Mouse (Mus musculus) lung, adult 2 months (tissue): Measurements from ENCODE around the gene Pigt. TPM values are rescaled to one million over a fixed set of nuclear protein-coding genes. Genes with fewer than 3 reads are reported as not detected.
A peak's percentile ranks its signal among the peaks of the same experiment; 100 is the strongest.

Experiments used
- DNase-seq: peaks from one replicate; pipeline ENCODE4 v3.0.0; 2022
- H3K4me1 ChIP-seq: fragments of 200-500 bp; 2 replicates; pipeline ENCODE4 v1.6.1; 2011; ENCODE audit warnings: low read length; ENCODE audit not compliant: control insufficient read depth, insufficient read depth
- H3K4me3 ChIP-seq: fragments of 200-500 bp; replicated peaks from 2 replicates; pipeline ENCODE3; 2011; ENCODE audit warnings: low read depth, mild to moderate bottlenecking, control low read depth, low read length; ENCODE audit errors: extremely low read depth
- CTCF ChIP-seq: fragments of 200-500 bp; IDR thresholded peaks from 2 replicates; pipeline ENCODE4 v1.5.1; 2011; ENCODE audit warnings: mild to moderate bottlenecking, low read length, control low read depth; ENCODE audit not compliant: insufficient read depth
- POLR2A ChIP-seq: fragments of 200-500 bp; IDR thresholded peaks from 2 replicates; pipeline ENCODE4 v1.6.1; 2011; ENCODE audit warnings: low read depth, mild to moderate bottlenecking, control low read depth, low read length, borderline replicate concordance; ENCODE audit errors: extremely low read depth
- WGBS: fragments of 180-500 bp; shearing (Covaris S2); methylation state at CpG from one replicate; pipeline ENCODE4 v1.1.7; 2018; 5-methylcytosine and 5-hydroxymethylcytosine counted together
- polyA plus RNA-seq: library from polyadenylated mRNA; depleted of rRNA; stranded (reverse); fragments of >200 nt; gene quantifications from 2 replicates; pipeline ENCODE4 v1.2.3, GENCODE M21; 2012

The Pigt gene
- polyA plus RNA-seq, 1 experiment = 104 TPM

DNA sequence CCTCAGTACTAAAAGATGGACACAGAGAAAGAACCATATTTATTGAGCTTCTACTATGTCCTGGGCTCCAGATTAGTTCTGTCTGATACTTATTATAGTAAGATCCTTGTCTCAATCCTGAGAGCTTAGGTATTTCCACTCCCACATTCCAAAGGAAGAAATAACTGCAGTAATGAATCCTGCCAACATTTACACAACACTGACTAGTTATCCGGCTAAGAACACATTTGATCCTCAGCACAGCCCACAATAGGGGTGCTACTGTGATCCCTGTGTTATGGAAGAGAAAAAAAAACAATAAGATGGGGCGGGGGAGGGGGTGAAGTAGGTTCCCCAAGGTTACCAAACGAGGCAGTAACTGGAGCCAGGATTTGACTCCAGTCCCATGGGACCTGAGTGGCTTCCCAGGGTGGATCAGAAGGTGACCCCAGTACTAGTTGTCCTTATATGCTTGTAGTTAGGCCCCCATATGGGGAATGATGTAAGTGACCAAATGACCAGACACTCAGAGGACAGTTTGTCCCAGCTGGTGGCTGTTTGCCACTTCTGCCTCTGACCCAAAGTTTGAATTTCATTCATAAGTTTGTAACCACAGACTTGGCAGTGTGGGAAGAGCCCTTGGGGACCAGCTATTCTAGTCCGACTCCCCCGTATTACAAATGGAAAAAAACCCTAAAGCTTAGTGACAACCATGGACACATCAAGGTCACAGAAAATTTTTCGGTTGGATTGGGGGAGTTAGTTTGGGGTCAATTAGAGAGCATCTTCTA is 41.7 kb upstream of the Pigt start:
- WGBS = 51% methylated on average over 6 of the region's 6 CpGs
- Histone ChIP-seq H3K4me1 (peaks cover 22% of the 10 kb centered on the region), H3K4me3 (no peak overlapping the region)
- no peak for TF ChIP-seq POLR2A
- DNase-seq = peak; percentile 21

DNA sequence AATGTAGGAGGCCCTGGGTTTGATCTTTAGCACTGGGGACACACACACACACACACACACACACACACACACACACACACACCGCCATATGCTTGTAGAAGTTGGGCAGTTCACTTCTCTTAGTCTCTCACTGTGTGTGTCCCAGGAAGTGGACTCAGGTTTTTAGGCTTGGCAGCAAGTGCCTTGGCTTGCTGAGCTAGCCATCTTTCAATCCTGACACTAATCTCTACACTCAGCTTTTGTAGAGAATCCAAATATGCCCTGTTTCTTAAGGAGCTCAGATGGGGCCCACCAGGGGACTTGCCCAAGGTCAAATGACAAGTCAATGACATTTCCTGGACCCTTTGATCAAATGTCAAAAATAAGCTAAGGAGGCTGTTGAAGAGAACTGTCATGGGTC is 40.9 kb upstream of the Pigt start:
- TF ChIP-seq POLR2A (no peak), CTCF (no peak)
- WGBS = 72% methylated on average over 1 of the region's 1 CpGs
- Histone ChIP-seq H3K4me1 (peaks cover 22% of the 10 kb centered on the region), H3K4me3 (no peak overlapping the region)
- peak; percentile 9 for DNase-seq

DNA sequence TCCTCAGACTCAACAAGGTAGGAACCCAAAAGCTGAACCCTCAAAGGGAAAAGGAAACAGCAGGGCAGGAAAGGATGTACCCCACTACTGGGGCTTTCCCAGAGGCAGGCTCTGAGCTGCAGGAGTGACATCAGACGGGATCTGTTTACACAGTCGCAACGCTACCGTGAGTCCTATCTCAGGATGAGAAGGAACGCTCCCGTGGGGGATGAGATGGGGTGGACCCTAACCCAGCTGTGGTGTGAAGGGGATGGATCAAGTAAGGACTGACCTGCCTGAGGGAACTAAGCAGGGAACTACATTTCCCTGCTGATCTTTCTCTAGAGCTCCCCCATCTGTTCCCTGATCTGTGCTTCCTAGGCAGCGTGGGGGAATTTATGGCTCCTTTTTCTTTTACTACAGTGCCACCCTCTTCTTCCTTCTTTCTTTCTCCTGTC is 40.4 kb upstream of the Pigt start, which contains the start of gene Sys1:
Gene Sys1, plus strand, starts transcription at position 101 of the 437 bp plus-strand sequence.
- H3K4me3 ChIP-seq = no peak within 1 kb of the TSS
- peak; percentile 39 for DNase-seq
- no peak for TF ChIP-seq CTCF
- no peak for TF ChIP-seq POLR2A
- WGBS = 3% methylated on average over 7 of the region's 7 CpGs
- peaks cover 23% of the 10 kb centered on the region for H3K4me1 ChIP-seq

DNA sequence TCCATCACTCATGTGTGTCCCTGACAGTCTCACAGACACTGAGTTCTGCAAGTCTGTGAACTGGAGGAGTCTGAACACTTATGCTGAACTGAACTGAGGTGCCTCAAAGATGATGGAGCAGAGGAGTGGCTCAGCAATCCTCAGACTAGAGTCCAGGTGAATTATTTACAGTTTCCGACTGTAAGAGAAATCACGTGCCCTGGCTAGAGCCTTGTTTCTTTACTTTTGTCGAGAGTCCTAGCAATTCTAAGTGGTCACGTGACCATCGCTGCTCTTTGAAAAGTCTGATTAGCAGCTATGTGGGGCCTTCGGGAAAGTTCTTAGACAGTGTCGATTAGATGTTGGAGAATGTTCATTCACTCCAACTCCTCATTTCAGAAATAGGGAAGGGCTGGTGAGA is 39.4 kb upstream of the Pigt start:
- peaks cover 18% of the 10 kb centered on the region for H3K4me1 ChIP-seq
- TF ChIP-seq POLR2A (no peak), CTCF (no peak)
- peak; percentile 55 for DNase-seq
- WGBS = 49% methylated on average over 7 of the region's 7 CpGs
- H3K4me3 ChIP-seq = no peak overlapping the region

DNA sequence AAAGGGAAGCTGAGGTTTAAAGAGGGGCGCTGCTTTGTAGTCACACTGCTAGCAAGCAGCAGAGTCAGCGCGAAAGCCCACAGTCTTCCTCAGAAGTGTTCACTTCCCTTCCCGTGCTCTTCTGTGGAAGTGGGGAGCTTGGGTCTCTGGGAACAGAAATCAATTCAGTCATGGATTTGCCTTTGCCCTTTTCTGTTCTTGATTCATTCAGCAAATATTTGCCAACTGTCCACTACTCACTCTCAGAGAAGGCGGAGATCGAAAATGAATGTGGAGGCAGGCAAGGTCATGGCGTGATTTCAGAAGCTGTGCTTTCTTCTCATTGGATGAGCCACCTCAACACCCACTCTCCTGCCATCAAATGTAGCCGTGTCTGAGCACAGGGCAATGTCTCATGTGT is 38.8 kb upstream of the Pigt start:
- 55% methylated on average over 8 of the region's 8 CpGs for WGBS
- H3K4me3 ChIP-seq = no peak overlapping the region
- TF ChIP-seq POLR2A (no peak), CTCF (no peak)
- peak; percentile 23 for DNase-seq
- peaks cover 14% of the 10 kb centered on the region for H3K4me1 ChIP-seq

DNA sequence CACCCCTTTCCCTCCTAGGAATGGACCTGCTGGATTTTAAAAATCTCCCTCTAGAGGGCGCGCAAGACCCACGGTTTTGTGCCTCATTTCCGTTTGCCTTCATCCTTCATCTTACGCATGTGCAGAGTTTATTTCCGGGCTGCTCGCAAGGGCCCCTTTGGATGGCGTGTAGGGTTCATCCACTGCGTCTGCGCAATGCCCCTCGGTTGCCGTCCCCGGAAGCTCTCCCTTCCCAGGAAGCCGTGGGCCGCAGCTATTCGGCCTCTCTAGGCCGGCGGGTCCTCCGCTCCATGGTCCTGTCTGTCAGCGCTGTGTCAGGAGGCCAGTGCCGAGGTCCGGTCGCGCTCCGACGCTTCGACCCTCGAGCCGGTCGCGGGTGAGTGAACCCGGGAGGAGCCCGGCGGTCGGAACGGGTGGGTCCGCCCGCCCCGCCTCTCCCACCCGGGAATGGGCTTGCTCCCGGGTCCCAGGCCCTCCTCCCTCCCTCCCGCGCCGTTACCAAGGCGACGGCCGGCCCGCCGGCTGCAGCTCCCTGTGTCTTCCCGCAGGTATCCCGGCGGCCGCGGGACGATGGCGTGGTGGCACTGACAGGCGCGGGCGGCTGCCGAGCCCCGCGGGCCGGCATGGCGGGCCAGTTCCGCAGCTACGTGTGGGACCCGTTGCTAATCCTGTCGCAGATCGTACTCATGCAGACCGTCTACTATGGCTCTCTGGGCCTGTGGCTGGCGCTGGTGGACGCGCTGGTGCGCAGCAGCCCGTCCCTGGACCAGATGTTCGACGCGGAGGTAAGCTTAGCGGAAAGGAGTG is 36.4 kb upstream of the Pigt start, which contains the start of gene Gm20458:
Gene Gm20458, plus strand, starts transcription at position 223 of the 807 bp plus-strand sequence.
- WGBS = under 1% methylated on average over 62 of the region's 79 CpGs
- TF ChIP-seq CTCF (peak; percentile 64), POLR2A (peak; percentile 73; the same call in 1 of the 2 replicates)
- Histone ChIP-seq H3K4me1 (peaks cover 10% of the 10 kb centered on the region), H3K4me3 (peak within 1 kb of the TSS; percentile 73)
- DNase-seq = peak; percentile 91

DNA sequence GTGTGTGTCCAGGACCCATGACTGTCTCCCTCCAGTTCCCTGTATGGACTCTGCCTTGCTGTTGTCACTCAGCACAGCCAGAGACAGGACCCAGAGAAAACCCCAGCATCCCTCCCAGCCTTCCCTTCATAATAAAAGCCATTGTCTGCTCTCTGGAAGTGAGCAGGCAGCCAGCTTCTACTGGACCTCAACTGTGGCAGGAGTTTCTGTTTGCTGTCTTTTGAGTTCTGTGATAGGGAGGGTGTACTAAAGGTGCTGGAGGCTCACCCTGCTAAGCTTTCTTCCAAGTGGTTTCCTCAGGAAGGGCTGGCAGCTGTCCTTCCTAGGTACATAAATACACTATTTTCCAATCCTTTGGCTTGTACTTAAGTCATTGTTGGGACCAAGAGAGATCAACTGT is 32.2 kb upstream of the Pigt start:
- TF ChIP-seq CTCF (no peak), POLR2A (no peak)
- no peak for DNase-seq
- Histone ChIP-seq H3K4me1 (peaks cover 4% of the 10 kb centered on the region), H3K4me3 (no peak overlapping the region)

DNA sequence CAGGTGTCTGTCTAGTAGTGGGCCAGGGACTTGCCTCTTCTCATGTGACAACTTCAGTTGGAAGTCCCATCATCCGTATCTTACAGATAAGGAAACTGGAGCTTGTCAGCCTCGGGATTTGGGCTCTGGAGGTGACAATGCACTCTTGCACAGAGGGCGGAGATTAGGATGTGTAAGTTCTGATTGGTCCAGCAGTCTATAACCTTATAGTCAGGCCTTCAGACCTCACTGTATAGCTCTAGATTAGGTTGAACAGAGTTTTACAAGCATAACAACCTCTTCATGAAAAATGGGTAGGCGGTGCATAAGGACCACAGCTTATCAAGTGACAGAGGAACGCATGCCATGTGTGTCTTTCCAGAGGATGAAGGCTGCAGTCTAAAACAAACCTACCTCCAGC is 30.5 kb upstream of the Pigt start:
- no peak overlapping the region for H3K4me3 ChIP-seq
- peaks cover 3% of the 10 kb centered on the region for H3K4me1 ChIP-seq
- 69% methylated on average over 5 of the region's 5 CpGs for WGBS
- no peak for DNase-seq
- no peak for TF ChIP-seq CTCF
- TF ChIP-seq POLR2A = no peak

DNA sequence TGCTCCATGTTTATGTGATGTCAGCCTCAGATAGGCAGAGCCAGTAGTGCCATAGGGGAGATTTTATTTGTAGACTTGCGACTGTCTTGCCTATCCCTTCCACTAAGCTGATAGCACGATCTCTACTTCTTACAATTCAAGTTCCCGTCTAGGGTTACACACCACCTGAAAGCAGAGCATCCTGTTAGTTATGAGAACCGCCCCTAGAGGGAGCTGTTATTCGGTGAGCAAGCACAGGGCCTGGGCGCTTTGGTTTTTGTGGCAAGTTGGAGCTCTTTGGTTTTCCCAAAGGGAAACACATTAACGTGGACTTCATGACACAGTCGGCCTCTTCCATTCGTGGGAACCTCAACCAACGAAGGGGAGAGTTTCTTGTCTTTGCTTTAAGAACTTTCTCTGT is 27.1 kb upstream of the Pigt start:
- peak; percentile 62 for TF ChIP-seq CTCF
- no peak for TF ChIP-seq POLR2A
- no peaks in the 10 kb centered on the region for H3K4me1 ChIP-seq
- H3K4me3 ChIP-seq = no peak overlapping the region
- peak; percentile 41 for DNase-seq
- 20% methylated on average over 10 of the region's 10 CpGs for WGBS

DNA sequence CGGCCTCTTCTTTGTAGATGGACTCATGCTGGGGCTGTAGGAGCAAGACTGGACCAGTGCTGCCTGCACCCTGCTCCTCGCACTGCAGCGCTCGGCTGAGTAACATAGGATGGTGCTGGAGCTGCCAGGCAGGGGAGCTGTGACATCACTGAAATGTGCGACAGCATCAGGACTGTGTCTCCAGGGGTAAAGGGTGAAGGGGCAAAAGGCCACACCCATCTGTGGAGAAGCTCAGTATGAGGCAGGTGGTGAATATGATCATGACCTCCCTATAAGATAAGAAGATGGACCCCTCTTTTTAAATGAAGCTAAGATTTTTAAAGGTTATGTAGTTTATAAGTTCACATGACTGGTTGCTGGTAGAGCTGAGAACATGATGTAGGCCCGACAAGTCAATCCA is 23.7 kb upstream of the Pigt start, which contains the start of gene Trp53tg5:
Gene Trp53tg5, minus strand, starts transcription at position 101 of the 400 bp plus-strand sequence.
- DNase-seq = no peak
- TF ChIP-seq CTCF = no peak
- TF ChIP-seq POLR2A = no peak
- H3K4me3 ChIP-seq = no peak within 1 kb of the TSS
- H3K4me1 ChIP-seq = no peaks in the 10 kb centered on the region
- 87% methylated on average over 6 of the region's 6 CpGs for WGBS
